In genomic region chr11:58990794-58991193, GRCm38 (mm10) we compare ENCODE assay signal across 9 mouse cellular contexts. TPM values are rescaled to one million over a fixed set of nuclear protein-coding genes. Genes with fewer than 3 reads are reported as not detected.
A peak's percentile ranks its signal among the peaks of the same experiment; 100 is the strongest.
DNase-seq lines count a peak whose midpoint lies in the region; ATAC-seq lines count a peak whose summit lies in the region.
"Had no signal": no experiment of that assay in that cellular context is flagged by ENCODE, and none has a peak within 500 bp of the region (broad histone marks: within the 10 kb centered on the region; RNA-seq: fewer than 3 reads in every experiment).

No protein-coding gene starts in this region.

- H3K36me3 ChIP-seq in heart, embryonic 12.5 days = peaks cover 56% of the 10 kb centered on the region

- DNase-seq in heart, adult 18-20 months = peak; percentile 64 to 73
- DNase-seq in heart, adult 8-10 months (ENCODE audit: low spot score) = no peak
- DNase-seq in right cerebral cortex, postnatal 14 days = peak; percentile 56
- DNase-seq in right cerebral cortex, postnatal 36 days (ENCODE audit: low spot score in 2 of 2) = no peak
- DNase-seq in cerebellum, postnatal 4 days (ENCODE audit: low spot score in 2 of 2) = no peak
- no peak for DNase-seq in thymus, postnatal 14 days

- peak; percentile 58 for ATAC-seq in heart, embryonic 12.5 days (ENCODE audit: insufficient number of reproducible peaks, low FRiP score)
- ATAC-seq: CD4-positive, CD25-positive, alpha-beta regulatory T cell, adult 4 months had no signal

- H3K4me1 ChIP-seq in heart, embryonic 12.5 days (replicated peaks) = peaks cover 99% of the 10 kb centered on the region

- peak overlapping the region; percentile 93 for H3K27ac ChIP-seq in heart, embryonic 12.5 days (ENCODE audit: poor library complexity, severe bottlenecking)
- H3K27ac ChIP-seq: limb, embryonic 12.5 days had no signal

- peaks cover 21% of the 10 kb centered on the region; the same call in 1 of the 2 replicates for H3K27me3 ChIP-seq in heart, embryonic 12.5 days (replicated peaks)

- H3K9ac ChIP-seq in heart, embryonic 12.5 days = peak overlapping the region; percentile 54
- H3K9ac ChIP-seq: limb, embryonic 12.5 days had no signal

- no peaks in the 10 kb centered on the region for H3K9me3 ChIP-seq in heart, embryonic 12.5 days (replicated peaks)
- H3K9me3 ChIP-seq: limb, embryonic 12.5 days had no signal

- WGBS in heart, embryonic 12.5 days = 50% methylated on average over 9 of the region's 9 CpGs

- peak overlapping the region; percentile 17; the same call in 1 of the 2 replicates for H3K4me2 ChIP-seq in heart, embryonic 12.5 days
- H3K4me2 ChIP-seq: limb, embryonic 12.5 days had no signal

- H3K4me3 ChIP-seq in heart, embryonic 12.5 days = no peak overlapping the region
- H3K4me3 ChIP-seq: limb, embryonic 12.5 days had no signal

RNA-seq across cellular contexts. Expression of gene Trim11, which starts 12.9 kb away (rescaled TPM):
- total RNA-seq in heart, adult 18-20 months (2021) = 10 to 100 TPM; 15.2 to 15.4 TPM
- 10 to 100 TPM; 14.7 to 18.9 (median 16.5) TPM for total RNA-seq in heart, adult 8-10 months (2022)
- polyA plus RNA-seq in heart, embryonic 12.5 days (2016; fragmentation: Nextera tagmentation; extraction: Ambion mirVana) = 27.6 and 30.8 TPM in 2 replicates

RNA-seq across cellular contexts. Expression of gene Hist3h2a, which starts 36.3 kb away (rescaled TPM):
- total RNA-seq in heart, adult 18-20 months (2021) = 10 to 100 TPM; 13.9 to 17.4 TPM
- total RNA-seq in heart, adult 8-10 months (2022) = 10 to 100 TPM; 10.5 to 17.8 (median 16.0) TPM
- 26.5 and 28.4 TPM in 2 replicates for polyA plus RNA-seq in heart, embryonic 12.5 days (2016; fragmentation: Nextera tagmentation; extraction: Ambion mirVana)

RNA-seq across cellular contexts. Expression of gene Trim17, which starts 36.3 kb away (rescaled TPM):
- total RNA-seq in heart, adult 18-20 months (2021) = under 1 TPM in 1 of 2 experiments, not detected in 1; 0.12 TPM
- under 1 TPM in 3 of 4 experiments, not detected in 1; 0.06 to 0.20 (median 0.08) TPM for total RNA-seq in heart, adult 8-10 months (2022)
- polyA plus RNA-seq in heart, embryonic 12.5 days (2016; fragmentation: Nextera tagmentation; extraction: Ambion mirVana) = 1.1 and 1.5 TPM in 2 replicates

RNA-seq across cellular contexts. Expression of gene Hist3h2ba, which starts 42.1 kb away (rescaled TPM):
- total RNA-seq in heart, adult 18-20 months (2021) = 1 to 10 TPM; 1.0 to 1.4 TPM
- total RNA-seq in heart, adult 8-10 months (2022) = 1 to 10 TPM in 3 of 4 experiments, not detected in 1; 1.3 to 1.4 (median 1.3) TPM
- 8.5 and 11.6 TPM in 2 replicates for polyA plus RNA-seq in heart, embryonic 12.5 days (2016; fragmentation: Nextera tagmentation; extraction: Ambion mirVana)

RNA-seq across cellular contexts. Expression of gene Rnf187, which starts 52.1 kb away (rescaled TPM):
- 100 to 1,000 TPM; 165 to 170 TPM for total RNA-seq in heart, adult 18-20 months (2021)
- total RNA-seq in heart, adult 8-10 months (2022) = 100 to 1,000 TPM; 165 to 184 (median 175) TPM
- polyA plus RNA-seq in heart, embryonic 12.5 days (2016; fragmentation: Nextera tagmentation; extraction: Ambion mirVana) = 208 and 213 TPM in 2 replicates

Comparison
In these comparisons a context has a peak if more than half of its experiments do, and no peak if none do; other contexts are left out.
1. DNase-seq: peak in heart, adult 18-20 months (2 of 2) and right cerebral cortex, postnatal 14 days (single experiment); none in heart, adult 8-10 months (single experiment), right cerebral cortex, postnatal 36 days (0 of 2), cerebellum, postnatal 4 days (0 of 2) and thymus, postnatal 14 days (single experiment).